Mouse (Mus musculus) hindbrain, embryonic 10.5 days (tissue): ENCODE results near the gene Tmem213. TPM values are rescaled to one million over a fixed set of nuclear protein-coding genes. Genes with fewer than 3 reads are reported as not detected.

ENCODE experiments used
- DNase-seq: peaks from one replicate; pipeline ENCODE4 v3.0.0-alpha.2; 2017; ENCODE audit warnings: low spot score
- H3K27ac ChIP-seq: fragments of 300-500 bp; sonication (generic); 2 replicates; pipeline ENCODE4 v1.5.1; 2016; ENCODE audit warnings: mild to moderate bottlenecking, moderate library complexity
- H3K27me3 ChIP-seq: fragments of 300-500 bp; sonication (generic); 2 replicates; pipeline ENCODE4 v1.6.1; 2016; ENCODE audit warnings: mild to moderate bottlenecking; ENCODE audit not compliant: poor library complexity, insufficient read depth, severe bottlenecking
- H3K36me3 ChIP-seq: fragments of 300-500 bp; sonication (generic); 2 replicates; pipeline ENCODE4 v1.6.1; 2016; ENCODE audit warnings: mild to moderate bottlenecking, moderate library complexity
- H3K4me1 ChIP-seq: fragments of 300-500 bp; sonication (generic); replicated peaks from 2 replicates; pipeline ENCODE4 v1.6.1; 2016; ENCODE audit warnings: mild to moderate bottlenecking
- H3K4me3 ChIP-seq: fragments of 300-500 bp; sonication (generic); 2 replicates; pipeline ENCODE4 v1.5.1; 2016; ENCODE audit warnings: mild to moderate bottlenecking, moderate library complexity
- H3K9me3 ChIP-seq: fragments of 300-500 bp; sonication (generic); 2 replicates; pipeline ENCODE4 v1.6.1; 2016; ENCODE audit warnings: mild to moderate bottlenecking, moderate library complexity
- WGBS: fragments of 180-500 bp; shearing (Covaris S2); methylation state at CpG from one replicate; pipeline ENCODE4 v1.1.7; 2016; 5-methylcytosine and 5-hydroxymethylcytosine counted together
- polyA plus RNA-seq: library from polyadenylated mRNA; unstranded; fragments of >200 nt; fragmentation: Nextera tagmentation; extraction: Ambion mirVana; gene quantifications from 2 replicates; pipeline ENCODE4 v1.2.1, GENCODE M21; 2016

Tmem213 gene
- polyA plus RNA-seq, 1 experiment from 2014 or later: not detected

- H3K27ac ChIP-seq: 0 out of 2 replicates have a peak overlapping the region, but pooled peaks have one; percentile 35
- 60% methylated on average over 8 of the region's 8 CpGs for WGBS
- H3K9me3 ChIP-seq: no peaks in the 10 kb centered on the region
- DNase-seq: no peak
- peaks cover 90% of the 10 kb centered on the region for H3K36me3 ChIP-seq
- no peaks in the 10 kb centered on the region for H3K27me3 ChIP-seq
- peaks cover 17% of the 10 kb centered on the region for H3K4me1 ChIP-seq
- H3K4me3 ChIP-seq: no peak overlapping the region
Measured at GRCm38 (mm10) chr6:38145463-38146065, 36.5 kb downstream of the Tmem213 start.

- peaks cover 83% of the 10 kb centered on the region for H3K36me3 ChIP-seq
- WGBS: 74% methylated on average over 5 of the region's 5 CpGs
- peaks cover 17% of the 10 kb centered on the region for H3K4me1 ChIP-seq
Measured at GRCm38 (mm10) chr6:38147301-38147700, 38.2 kb downstream of the Tmem213 start.

DNA sequence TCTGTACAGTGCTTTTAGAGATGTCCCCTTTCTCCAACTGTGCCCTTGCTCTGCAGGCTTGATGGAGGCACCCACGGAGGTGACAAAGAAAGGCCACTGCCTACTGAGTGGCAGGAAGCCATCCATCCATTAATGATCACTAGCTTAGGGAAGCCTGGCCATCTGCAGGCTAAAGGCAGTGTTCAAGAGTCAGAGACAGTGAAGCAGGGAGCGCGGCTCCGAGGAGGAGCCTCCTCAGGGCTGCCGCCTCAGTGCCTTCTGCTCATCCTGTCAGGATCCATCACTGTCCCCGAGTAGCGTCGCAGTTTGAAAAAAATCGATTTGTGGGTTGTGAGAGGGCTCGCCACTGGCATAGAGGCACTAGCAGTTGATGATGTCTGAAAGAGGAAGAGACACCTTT is 39.6 kb downstream of the Tmem213 start:
- Histone ChIP-seq H3K27ac (no peak overlapping the region), H3K4me3 (no peak overlapping the region), H3K27me3 (no peaks in the 10 kb centered on the region), H3K36me3 (peaks cover 81% of the 10 kb centered on the region), H3K9me3 (no peaks in the 10 kb centered on the region), H3K4me1 (peaks cover 17% of the 10 kb centered on the region)
- DNase-seq: no peak
- 90% methylated on average over 10 of the region's 10 CpGs for WGBS

More at GRCm38 (mm10) chr6:38147301-38147700, 38.2 kb downstream of the Tmem213 start:
- Histone ChIP-seq H3K27me3 (no peaks in the 10 kb centered on the region), H3K9me3 (no peaks in the 10 kb centered on the region), H3K4me3 (no peak overlapping the region), H3K27ac (peak overlapping the region; percentile 16; the same call in 1 of the 2 replicates)
- DNase-seq: no peak

DNA sequence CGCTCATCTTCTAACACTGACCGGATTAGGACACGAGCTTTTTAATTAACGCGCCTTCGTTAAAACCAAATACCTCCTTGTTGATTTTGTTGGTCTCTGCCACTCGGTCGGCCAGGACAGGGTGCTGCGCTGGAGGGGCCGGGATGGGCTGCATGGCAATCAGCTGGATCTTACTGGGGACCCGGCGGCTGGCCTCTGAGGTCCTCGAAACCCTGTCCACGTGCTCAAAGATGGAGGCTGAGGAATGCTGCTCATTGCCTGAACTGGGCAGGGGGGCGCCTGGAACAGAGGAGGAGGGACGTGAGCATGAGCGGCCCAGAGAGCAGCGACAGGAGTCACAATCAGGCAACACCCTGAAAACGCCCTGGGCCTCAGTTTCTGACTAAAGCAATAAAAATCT is 40.4 kb downstream of the Tmem213 start:
- WGBS: 92% methylated on average over 19 of the region's 19 CpGs
- peaks cover 81% of the 10 kb centered on the region for H3K36me3 ChIP-seq

DNA sequence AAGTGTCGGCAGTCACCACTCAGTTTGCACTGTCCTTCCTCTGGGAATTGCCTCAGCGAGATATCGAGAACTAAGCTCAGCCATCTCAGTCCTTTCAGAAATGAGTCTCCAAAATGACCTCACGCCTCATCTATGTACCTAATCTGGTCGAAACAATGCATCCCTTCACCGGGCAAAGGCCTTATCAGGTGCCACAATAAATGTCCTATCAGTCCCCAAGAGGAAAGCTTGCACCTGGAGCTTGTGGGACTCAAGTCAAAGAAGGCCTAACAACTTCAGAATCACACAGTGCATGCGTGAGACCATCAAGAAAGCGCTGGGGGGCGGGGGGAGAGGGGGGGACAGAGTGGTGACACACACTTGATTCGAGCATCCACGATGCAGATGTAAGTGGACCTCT is 43.2 kb downstream of the Tmem213 start:
- peaks cover 9% of the 10 kb centered on the region for H3K4me1 ChIP-seq
- no peaks in the 10 kb centered on the region for H3K9me3 ChIP-seq
- H3K27ac ChIP-seq: no peak overlapping the region
- no peak for DNase-seq
- peaks cover 80% of the 10 kb centered on the region for H3K36me3 ChIP-seq
- 85% methylated on average over 11 of the region's 11 CpGs for WGBS
- no peak overlapping the region for H3K4me3 ChIP-seq
- H3K27me3 ChIP-seq: no peaks in the 10 kb centered on the region

More for the DNA sequence above, 40.4 kb downstream of the Tmem213 start:
- no peaks in the 10 kb centered on the region for H3K27me3 ChIP-seq
- no peak overlapping the region for H3K27ac ChIP-seq
- no peaks in the 10 kb centered on the region for H3K9me3 ChIP-seq
- no peak for DNase-seq
- H3K4me1 ChIP-seq: peaks cover 17% of the 10 kb centered on the region
- no peak overlapping the region for H3K4me3 ChIP-seq

DNA sequence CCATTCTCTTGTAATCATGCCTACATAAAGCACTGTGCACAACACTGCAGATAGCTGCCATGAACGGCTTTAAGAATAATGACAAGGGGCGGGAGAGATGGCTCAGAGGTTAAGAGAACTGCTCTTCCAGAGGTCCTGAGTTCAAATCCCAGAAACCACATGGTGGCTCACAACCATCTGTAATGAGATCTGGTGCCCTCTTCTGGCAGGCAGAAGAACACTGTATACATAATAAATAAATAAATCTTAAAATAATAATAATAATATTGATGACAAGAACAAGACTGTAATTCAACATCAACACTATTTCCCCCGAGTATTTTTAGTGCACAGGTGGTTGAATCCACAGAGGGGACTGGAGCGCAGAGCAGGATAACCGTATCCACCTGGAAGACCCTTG is 47.1 kb downstream of the Tmem213 start:
- Histone ChIP-seq H3K4me1 (peaks cover 41% of the 10 kb centered on the region), H3K36me3 (peaks cover 53% of the 10 kb centered on the region), H3K27ac (no peak overlapping the region), H3K27me3 (no peaks in the 10 kb centered on the region), H3K9me3 (no peaks in the 10 kb centered on the region), H3K4me3 (no peak overlapping the region)
- WGBS: 88% methylated on average over 5 of the region's 5 CpGs
- DNase-seq: no peak

DNA sequence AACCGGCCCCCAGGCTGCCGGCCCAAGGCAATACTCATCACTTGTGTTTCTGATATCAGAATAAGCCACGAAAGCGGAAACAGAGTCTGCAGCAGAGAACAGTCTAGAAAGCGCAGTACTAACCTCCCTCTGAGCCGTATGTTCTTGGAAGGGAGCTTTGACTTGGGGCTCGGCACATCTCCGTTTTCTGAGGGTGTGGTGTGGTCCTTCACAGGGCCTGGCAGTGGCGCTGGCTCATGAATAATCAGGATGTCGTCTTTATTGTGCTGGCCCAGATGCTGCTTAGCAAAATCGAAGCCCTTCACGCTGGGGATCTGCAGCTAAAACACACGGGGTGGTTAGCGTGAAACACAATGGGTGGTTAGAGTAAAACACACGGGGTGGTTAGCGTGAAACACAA is 48.9 kb downstream of the Tmem213 start:
- 57% methylated on average over 16 of the region's 16 CpGs for WGBS
- no peaks in the 10 kb centered on the region for H3K27me3 ChIP-seq
- peaks cover 47% of the 10 kb centered on the region for H3K36me3 ChIP-seq
- DNase-seq: no peak
- H3K4me1 ChIP-seq: peaks cover 51% of the 10 kb centered on the region
- no peak overlapping the region for H3K4me3 ChIP-seq
- peak overlapping the region; percentile 66 for H3K27ac ChIP-seq
- no peaks in the 10 kb centered on the region for H3K9me3 ChIP-seq

DNA sequence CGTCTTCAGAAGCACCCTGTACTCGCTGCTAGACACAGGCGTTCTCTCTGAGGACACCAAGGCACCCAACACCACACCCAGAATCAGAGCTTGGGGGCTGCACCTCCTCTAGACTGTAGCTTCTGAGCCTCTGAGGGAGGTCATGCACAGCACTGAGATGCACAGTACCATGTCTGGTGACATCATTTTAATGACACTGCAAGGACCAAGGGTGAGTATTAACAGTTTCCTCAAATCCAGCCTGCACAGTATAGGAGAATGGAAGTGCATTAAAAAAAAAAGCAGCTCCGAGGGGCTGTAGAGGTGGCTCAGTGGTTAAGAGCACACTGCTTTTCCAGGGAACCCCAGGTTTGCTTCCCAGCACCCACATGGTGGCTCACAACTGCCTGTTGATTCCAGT is 50.5 kb downstream of the Tmem213 start:
- no peaks in the 10 kb centered on the region for H3K27me3 ChIP-seq
- no peaks in the 10 kb centered on the region for H3K9me3 ChIP-seq
- H3K4me3 ChIP-seq: no peak overlapping the region
- no peak for DNase-seq
- peaks cover 61% of the 10 kb centered on the region for H3K4me1 ChIP-seq
- 81% methylated on average over 4 of the region's 4 CpGs for WGBS
- peaks cover 45% of the 10 kb centered on the region for H3K36me3 ChIP-seq
- H3K27ac ChIP-seq: no peak overlapping the region

DNA sequence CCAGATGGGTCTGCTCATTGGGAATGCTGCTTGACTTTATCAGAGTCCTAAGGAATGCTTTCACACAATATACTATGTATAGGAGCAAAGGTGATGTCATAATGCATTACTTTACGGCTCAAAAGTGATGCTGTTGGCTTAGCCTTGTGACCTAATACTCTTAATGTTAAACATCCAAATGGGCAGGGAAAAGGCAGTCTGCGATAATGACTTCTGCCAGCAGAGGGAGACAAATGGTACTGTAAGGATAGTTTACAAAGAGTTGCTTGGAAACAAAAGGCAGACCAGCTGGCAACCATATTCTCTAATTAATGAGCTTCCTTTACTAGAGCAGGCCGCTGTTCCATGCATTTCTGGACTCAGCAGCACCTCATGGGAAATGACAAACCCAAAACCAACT is 51.0 kb downstream of the Tmem213 start:
- Histone ChIP-seq H3K4me1 (peaks cover 61% of the 10 kb centered on the region), H3K4me3 (no peak overlapping the region), H3K9me3 (no peaks in the 10 kb centered on the region), H3K36me3 (peaks cover 45% of the 10 kb centered on the region), H3K27me3 (no peaks in the 10 kb centered on the region), H3K27ac (peak overlapping the region; percentile 76; the same call in 1 of the 2 replicates)
- WGBS: 30% methylated on average over 3 of the region's 3 CpGs
- DNase-seq: peak; percentile 81

DNA sequence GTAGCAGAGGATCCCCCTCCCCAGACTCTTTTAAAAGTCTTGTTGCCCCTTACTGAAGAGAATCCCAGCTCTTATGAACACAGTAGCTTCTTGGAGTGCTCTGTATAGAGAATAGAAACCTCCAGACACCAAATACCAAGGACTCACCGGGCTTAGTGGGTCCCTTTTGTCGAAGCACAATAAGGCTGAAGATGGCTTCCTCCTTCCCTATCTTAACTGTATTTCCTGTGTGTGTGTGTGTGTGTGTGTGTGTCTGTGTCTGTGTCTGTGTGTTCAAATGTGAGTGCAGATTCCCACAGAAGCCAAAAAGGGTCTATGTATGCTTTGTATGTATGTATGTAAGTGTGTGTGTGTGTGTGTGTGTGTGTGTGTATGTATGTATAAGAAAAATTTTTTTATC is 51.5 kb downstream of the Tmem213 start:
- Histone ChIP-seq H3K4me3 (no peak overlapping the region), H3K9me3 (no peaks in the 10 kb centered on the region), H3K27me3 (no peaks in the 10 kb centered on the region), H3K27ac (peak overlapping the region; percentile 76; the same call in 1 of the 2 replicates), H3K4me1 (peaks cover 59% of the 10 kb centered on the region), H3K36me3 (peaks cover 46% of the 10 kb centered on the region)
- no peak for DNase-seq
- WGBS: 86% methylated on average over 2 of the region's 2 CpGs

DNA sequence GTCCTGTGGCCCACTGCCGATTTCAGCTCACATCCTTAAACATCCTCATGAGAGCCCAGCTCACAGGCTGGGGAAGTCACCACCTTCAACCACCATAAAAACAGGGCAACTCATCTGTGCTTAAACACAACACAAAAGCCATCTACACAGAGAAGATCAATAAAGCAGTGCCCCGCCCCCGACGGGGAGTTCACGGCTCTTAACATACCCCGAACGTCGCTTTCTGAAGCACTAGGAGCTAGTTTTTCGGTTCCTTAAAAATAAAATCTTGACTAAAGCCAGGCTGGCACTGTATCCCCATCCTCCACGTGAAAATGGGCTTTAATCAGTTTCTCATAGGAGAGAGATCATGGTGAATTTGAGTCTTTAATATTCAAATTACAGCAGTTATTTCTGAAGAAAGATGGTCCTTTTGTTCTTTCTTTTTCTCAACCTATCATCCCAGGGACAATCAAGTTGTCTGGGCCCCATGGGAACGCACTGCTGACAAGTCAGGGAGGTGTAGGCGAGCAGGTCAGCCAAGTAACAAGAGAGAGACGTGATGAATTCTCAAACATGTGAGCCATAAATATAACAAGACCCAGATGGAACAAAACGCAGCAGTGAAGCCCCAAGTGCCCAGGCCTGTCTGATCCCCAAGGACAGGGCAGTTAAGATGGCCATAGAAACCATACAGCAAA is 53.9 kb downstream of the Tmem213 start:
- 54% methylated on average over 14 of the region's 14 CpGs for WGBS
- no peaks in the 10 kb centered on the region for H3K9me3 ChIP-seq
- no peak for DNase-seq
- peak overlapping the region; percentile 73 for H3K27ac ChIP-seq
- H3K4me1 ChIP-seq: peaks cover 55% of the 10 kb centered on the region
- no peak overlapping the region for H3K4me3 ChIP-seq
- no peaks in the 10 kb centered on the region for H3K27me3 ChIP-seq
- peaks cover 46% of the 10 kb centered on the region for H3K36me3 ChIP-seq

- peaks cover 62% of the 10 kb centered on the region for H3K36me3 ChIP-seq
- H3K27ac ChIP-seq: no peak overlapping the region
- peaks cover 38% of the 10 kb centered on the region for H3K4me1 ChIP-seq
- H3K4me3 ChIP-seq: no peak overlapping the region
- no peaks in the 10 kb centered on the region for H3K9me3 ChIP-seq
- H3K27me3 ChIP-seq: no peaks in the 10 kb centered on the region
- WGBS: 87% methylated on average over 6 of the region's 6 CpGs
- DNase-seq: no peak
Measured at GRCm38 (mm10) chr6:38164705-38165104, 55.6 kb downstream of the Tmem213 start.

DNA sequence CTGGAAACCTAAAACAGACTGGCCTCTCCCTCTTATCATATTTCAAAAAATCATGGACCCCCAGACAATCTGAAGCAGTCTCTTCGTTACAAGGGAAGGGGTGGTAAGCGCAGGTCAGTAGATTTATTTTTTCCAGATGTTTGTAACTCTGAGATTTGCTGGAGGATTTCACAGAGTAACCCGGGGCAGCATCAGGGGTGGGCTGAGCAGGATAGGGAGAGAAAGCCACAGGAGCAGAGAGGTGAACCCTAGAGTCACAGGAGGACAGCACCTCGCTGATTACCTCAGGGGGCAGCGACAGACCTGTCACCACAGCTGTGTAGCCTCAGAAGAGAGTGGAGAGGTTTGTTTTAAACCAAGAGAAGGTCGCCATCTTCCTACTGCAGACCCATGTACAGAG is 56.3 kb downstream of the Tmem213 start:
- Histone ChIP-seq H3K4me1 (peaks cover 35% of the 10 kb centered on the region), H3K36me3 (peaks cover 68% of the 10 kb centered on the region), H3K9me3 (peaks cover under 1% of the 10 kb centered on the region; the same call in 1 of the 2 replicates), H3K4me3 (no peak overlapping the region), H3K27ac (peak overlapping the region; percentile 59; the same call in 1 of the 2 replicates), H3K27me3 (no peaks in the 10 kb centered on the region)
- DNase-seq: no peak
- WGBS: 68% methylated on average over 6 of the region's 6 CpGs
